Mouse (Mus musculus) midbrain, embryonic 13.5 days (tissue): ENCODE data around the gene 5730522E02Rik. TPM values are rescaled to one million over a fixed set of nuclear protein-coding genes. Genes with fewer than 3 reads are reported as not detected.
"Not testable (repeated sequence)": the region's sequence is repeated elsewhere in the genome, so short reads cannot be mapped to it uniquely, and the experiment has no call there.

Experiments used
- ATAC-seq: fragments of 200-750 bp; cut with Nextera tagmentation; 2 replicates; pipeline ENCODE4 v1.8.0; 2017; ENCODE audit warnings: mild to moderate bottlenecking, moderate TSS enrichment, moderate library complexity
- H3K27ac ChIP-seq: fragments of 300-500 bp; sonication (generic); 2 replicates; pipeline ENCODE4 v1.5.1; 2015; ENCODE audit warnings: inconsistent platforms, mild to moderate bottlenecking, moderate library complexity
- H3K27me3 ChIP-seq: fragments of 300-500 bp; sonication (generic); 2 replicates; pipeline ENCODE4 v1.6.1; 2015; ENCODE audit warnings: mild to moderate bottlenecking, inconsistent platforms
- H3K36me3 ChIP-seq: fragments of 300-500 bp; sonication (generic); 2 replicates; pipeline ENCODE4 v1.6.1; 2015; ENCODE audit warnings: mild to moderate bottlenecking, inconsistent platforms
- H3K4me1 ChIP-seq: fragments of 300-500 bp; sonication (generic); replicated peaks from 2 replicates; pipeline ENCODE4 v1.6.1; 2015; ENCODE audit warnings: inconsistent platforms
- H3K4me2 ChIP-seq: fragments of 300-500 bp; sonication (generic); replicated peaks from 2 replicates; pipeline ENCODE4 v1.6.1; 2015; ENCODE audit warnings: moderate library complexity, mild to moderate bottlenecking, inconsistent platforms
- H3K4me3 ChIP-seq: fragments of 300-500 bp; sonication (generic); replicated peaks from 2 replicates; pipeline ENCODE4 v1.5.1; 2015; ENCODE audit warnings: mild to moderate bottlenecking, inconsistent platforms
- H3K9ac ChIP-seq: fragments of 300-500 bp; sonication (generic); replicated peaks from 2 replicates; pipeline ENCODE4 v1.6.1; 2015; ENCODE audit warnings: mild to moderate bottlenecking, inconsistent platforms
- H3K9me3 ChIP-seq: fragments of 300-500 bp; sonication (generic); 2 replicates; pipeline ENCODE4 v1.6.1; 2016; ENCODE audit warnings: mild to moderate bottlenecking, inconsistent platforms
- WGBS: fragments of 180-500 bp; shearing (Covaris S2); methylation state at CpG from one replicate; pipeline ENCODE4 v1.1.7; 2015; 5-methylcytosine and 5-hydroxymethylcytosine counted together
- polyA plus RNA-seq: library from polyadenylated mRNA; unstranded; fragments of >200 nt; fragmentation: Nextera tagmentation; extraction: Ambion mirVana; gene quantifications from 2 replicates; pipeline ENCODE4 v1.2.1, GENCODE M21; 2015

The 5730522E02Rik gene
- 16.8 and 17.8 TPM in 2 replicates for polyA plus RNA-seq

- 0 out of 2 replicates have a peak, but pooled peaks cover 13% of the 10 kb centered on the region for H3K4me1 ChIP-seq
- peak within 1 kb of the TSS; percentile 98 for H3K27ac ChIP-seq
- peak within 1 kb of the TSS; percentile 62 for H3K4me3 ChIP-seq
- no peaks in the 10 kb centered on the region for H3K9me3 ChIP-seq
- no peaks in the 10 kb centered on the region for H3K36me3 ChIP-seq
- no peaks in the 10 kb centered on the region for H3K27me3 ChIP-seq
- H3K9ac ChIP-seq, result peak within 1 kb of the TSS; percentile 93
- 3% methylated on average over 29 of the region's 31 CpGs for WGBS
- no peak for ATAC-seq
- H3K4me2 ChIP-seq, result peak within 1 kb of the TSS; percentile 72
Measured at GRCm38 (mm10) chr11:26210582-26211180, at the start of gene 5730522E02Rik. Gene 5730522E02Rik (minus strand): TSS chr11:26210763.

- no peaks in the 10 kb centered on the region for H3K4me1 ChIP-seq
- no peaks in the 10 kb centered on the region for H3K36me3 ChIP-seq
- no peaks in the 10 kb centered on the region for H3K9me3 ChIP-seq
- H3K9ac ChIP-seq, result no peak overlapping the region
- ATAC-seq, result no peak
- no peak overlapping the region for H3K27ac ChIP-seq
- H3K27me3 ChIP-seq, result no peaks in the 10 kb centered on the region
- 90% methylated on average over 1 of the region's 1 CpGs for WGBS
- no peak overlapping the region for H3K4me2 ChIP-seq
- no peak overlapping the region for H3K4me3 ChIP-seq
Measured at GRCm38 (mm10) chr11:26236540-26236939, 26.0 kb upstream of the 5730522E02Rik start.

GRCm38 (mm10) chr11:26229895-26230294 lies 19.3 kb upstream of the 5730522E02Rik start:
- Histone ChIP-seq H3K4me2 (no peak overlapping the region), H3K36me3 (no peaks in the 10 kb centered on the region), H3K4me3 (no peak overlapping the region), H3K27me3 (no peaks in the 10 kb centered on the region), H3K9me3 (no peaks in the 10 kb centered on the region), H3K27ac (no peak overlapping the region), H3K4me1 (no peaks in the 10 kb centered on the region), H3K9ac (no peak overlapping the region)
- WGBS, result 74% methylated on average over 1 of the region's 1 CpGs
- no peak for ATAC-seq

- 100% methylated on average over 1 of the region's 1 CpGs for WGBS
- not testable (repeated sequence) for H3K36me3 ChIP-seq, ATAC-seq, H3K9me3 ChIP-seq, H3K4me3 ChIP-seq, H3K27ac ChIP-seq, H3K27me3 ChIP-seq, H3K4me2 ChIP-seq, H3K9ac ChIP-seq
- H3K4me1 ChIP-seq, result 0 out of 2 replicates have a peak, but pooled peaks cover 13% of the 10 kb centered on the region
Measured at GRCm38 (mm10) chr11:26213643-26214042, 3.1 kb upstream of the 5730522E02Rik start.

- Histone ChIP-seq H3K9me3 (no peaks in the 10 kb centered on the region), H3K4me1 (0 out of 2 replicates have a peak, but pooled peaks cover 13% of the 10 kb centered on the region), H3K36me3 (no peaks in the 10 kb centered on the region), H3K27ac (peak overlapping the region; percentile 98), H3K4me3 (peak overlapping the region; percentile 62), H3K9ac (peak overlapping the region; percentile 93), H3K27me3 (no peaks in the 10 kb centered on the region), H3K4me2 (peak overlapping the region; percentile 72)
- whole genome bisulfite sequencing, result under 1% methylated on average over 26 of the region's 73 CpGs
- peak; percentile 96 for ATAC-seq
Measured at GRCm38 (mm10) chr11:26209811-26210581, 567 bp downstream of the 5730522E02Rik start.

GRCm38 (mm10) chr11:26203466-26203865 lies 7.1 kb downstream of the 5730522E02Rik start:
- no peaks in the 10 kb centered on the region for H3K4me1 ChIP-seq
- WGBS, result 88% methylated on average over 2 of the region's 2 CpGs
- H3K9me3 ChIP-seq, result no peaks in the 10 kb centered on the region
- H3K36me3 ChIP-seq, result no peaks in the 10 kb centered on the region
- H3K9ac ChIP-seq, result no peak overlapping the region
- ATAC-seq, result no peak
- H3K4me3 ChIP-seq, result no peak overlapping the region
- H3K27ac ChIP-seq, result no peak overlapping the region
- H3K27me3 ChIP-seq, result no peaks in the 10 kb centered on the region
- no peak overlapping the region for H3K4me2 ChIP-seq

- ATAC-seq, result no peak
- WGBS, result 84% methylated on average over 5 of the region's 5 CpGs
- H3K9ac ChIP-seq, result no peak overlapping the region
- no peak overlapping the region for H3K4me3 ChIP-seq
- H3K4me2 ChIP-seq, result no peak overlapping the region
- H3K27ac ChIP-seq, result no peak overlapping the region
- no peaks in the 10 kb centered on the region for H3K4me1 ChIP-seq
- no peaks in the 10 kb centered on the region for H3K27me3 ChIP-seq
- H3K36me3 ChIP-seq, result no peaks in the 10 kb centered on the region
- no peaks in the 10 kb centered on the region for H3K9me3 ChIP-seq
Measured at GRCm38 (mm10) chr11:26202842-26203241, 7.7 kb downstream of the 5730522E02Rik start.

- Histone ChIP-seq H3K27ac (no peak overlapping the region), H3K9ac (no peak overlapping the region), H3K4me1 (no peaks in the 10 kb centered on the region), H3K27me3 (no peaks in the 10 kb centered on the region), H3K36me3 (no peaks in the 10 kb centered on the region), H3K4me3 (no peak overlapping the region), H3K9me3 (no peaks in the 10 kb centered on the region), H3K4me2 (no peak overlapping the region)
- peak; percentile 61 for ATAC-seq
Measured at GRCm38 (mm10) chr11:26201778-26202097, 8.8 kb downstream of the 5730522E02Rik start.

GRCm38 (mm10) chr11:26200970-26201777 lies 9.4 kb downstream of the 5730522E02Rik start:
- H3K9me3 ChIP-seq, result no peaks in the 10 kb centered on the region
- H3K27ac ChIP-seq, result no peak overlapping the region
- H3K4me2 ChIP-seq, result no peak overlapping the region
- 55% methylated on average over 4 of the region's 4 CpGs for WGBS
- no peak overlapping the region for H3K4me3 ChIP-seq
- no peaks in the 10 kb centered on the region for H3K4me1 ChIP-seq
- H3K9ac ChIP-seq, result no peak overlapping the region
- peak; percentile 87 for ATAC-seq
- H3K36me3 ChIP-seq, result no peaks in the 10 kb centered on the region
- no peaks in the 10 kb centered on the region for H3K27me3 ChIP-seq

GRCm38 (mm10) chr11:26195468-26195867 lies 15.1 kb downstream of the 5730522E02Rik start:
- no peak for ATAC-seq
- Histone ChIP-seq H3K9me3 (no peaks in the 10 kb centered on the region), H3K9ac (no peak overlapping the region), H3K4me2 (no peak overlapping the region), H3K36me3 (no peaks in the 10 kb centered on the region), H3K27ac (no peak overlapping the region), H3K4me3 (no peak overlapping the region), H3K4me1 (no peaks in the 10 kb centered on the region), H3K27me3 (no peaks in the 10 kb centered on the region)
- WGBS, result 91% methylated on average over 3 of the region's 3 CpGs

GRCm38 (mm10) chr11:26187231-26187967 lies 23.2 kb downstream of the 5730522E02Rik start:
- no peaks in the 10 kb centered on the region for H3K27me3 ChIP-seq

More at GRCm38 (mm10) chr11:26187231-26187967, 23.2 kb downstream of the 5730522E02Rik start:
- 75% methylated on average over 3 of the region's 3 CpGs for WGBS
- Histone ChIP-seq H3K9me3 (no peaks in the 10 kb centered on the region), H3K27ac (no peak overlapping the region), H3K36me3 (no peaks in the 10 kb centered on the region), H3K4me1 (no peaks in the 10 kb centered on the region), H3K4me2 (no peak overlapping the region), H3K4me3 (no peak overlapping the region), H3K9ac (no peak overlapping the region)
- ATAC-seq, result 0 out of 2 replicates have a peak, but pooled peaks have one; percentile 11
